Mouse (Mus musculus): Measurements from ENCODE around the gene Drc3. TPM values are rescaled to one million over a fixed set of nuclear protein-coding genes. Genes with fewer than 3 reads are reported as not detected.

The Drc3 gene
- polyA plus RNA-seq, 1 experiment from 2014 or later: 1.9 TPM

DNA sequence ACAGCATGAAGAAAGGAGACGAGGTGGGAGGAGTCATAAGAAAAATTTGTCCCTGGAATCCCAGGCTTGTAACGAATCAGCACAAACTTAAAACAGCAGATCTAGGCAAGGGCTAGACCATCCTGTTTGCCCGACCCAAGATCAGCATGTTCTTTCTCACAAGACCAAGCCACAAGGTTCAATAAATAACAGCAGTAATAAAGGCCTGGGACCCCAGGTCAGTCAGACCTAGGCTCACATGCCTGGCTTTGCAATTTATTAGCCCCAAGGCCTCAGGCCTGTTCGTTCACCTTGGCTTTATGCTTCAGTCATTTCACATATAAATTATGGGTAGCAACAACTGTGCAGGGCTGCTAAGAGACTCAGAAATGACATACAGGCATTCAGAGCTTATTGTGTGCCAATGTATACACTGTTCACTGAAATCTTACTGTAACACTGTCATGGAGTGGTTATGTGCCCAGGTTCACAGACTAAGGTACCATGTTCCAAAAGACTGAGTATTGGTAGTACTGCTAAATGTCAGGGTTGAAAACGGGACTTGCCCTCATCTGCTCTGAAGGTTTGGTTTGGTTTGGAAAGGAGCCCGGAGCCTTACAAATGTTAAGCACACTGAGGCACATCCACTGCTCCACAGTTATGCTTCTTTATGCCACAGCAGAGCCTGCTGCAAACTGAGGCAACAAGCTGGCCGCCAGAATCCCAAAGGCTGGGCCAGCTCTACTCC, 35.6 kb upstream of the Drc3 start:
- Histone ChIP-seq H3K4me3 (replicated peaks) (no peak overlapping the region), H3K27ac (no peak overlapping the region), H3K4me1 (replicated peaks) (peaks cover 42% of the 10 kb centered on the region), H3K9ac (no peak overlapping the region), H3K36me3 (no peaks in the 10 kb centered on the region), H3K27me3 (replicated peaks) (no peaks in the 10 kb centered on the region), H3K9me3 (no peaks in the 10 kb centered on the region), H3K4me2 (replicated peaks) (no peak overlapping the region)
- no peak for ATAC-seq
- 64% methylated on average over 7 of the region's 7 CpGs for WGBS

DNA sequence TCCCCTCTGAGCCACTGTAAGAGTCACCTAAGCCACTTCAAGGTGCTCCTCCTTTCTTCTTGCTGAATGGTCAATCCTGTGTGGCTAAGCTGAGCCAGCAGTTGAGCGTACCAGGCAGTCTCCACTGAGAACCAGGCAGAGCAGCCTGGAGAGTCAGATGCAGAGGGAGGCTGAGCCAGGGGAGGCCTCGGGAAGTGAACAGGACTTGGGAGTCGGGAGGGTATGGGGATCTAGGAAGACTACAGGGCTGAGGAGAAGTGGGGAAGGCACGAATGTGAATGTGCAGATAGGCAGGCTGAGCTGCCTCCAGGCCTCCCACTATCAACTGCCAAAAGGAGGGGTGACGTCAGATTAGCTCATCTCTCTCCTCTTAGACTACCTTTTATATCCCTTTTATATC, 34.4 kb upstream of the Drc3 start:
- no peaks in the 10 kb centered on the region for H3K9me3 ChIP-seq
- no peak for ATAC-seq
- no peak overlapping the region for H3K4me3 ChIP-seq (replicated peaks)
- H3K4me1 ChIP-seq (replicated peaks): peaks cover 39% of the 10 kb centered on the region
- 60% methylated on average over 5 of the region's 5 CpGs for WGBS
- no peaks in the 10 kb centered on the region for H3K27me3 ChIP-seq (replicated peaks)
- H3K4me2 ChIP-seq (replicated peaks): no peak overlapping the region
- no peak overlapping the region for H3K9ac ChIP-seq
- H3K36me3 ChIP-seq: no peaks in the 10 kb centered on the region
- no peak overlapping the region for H3K27ac ChIP-seq

DNA sequence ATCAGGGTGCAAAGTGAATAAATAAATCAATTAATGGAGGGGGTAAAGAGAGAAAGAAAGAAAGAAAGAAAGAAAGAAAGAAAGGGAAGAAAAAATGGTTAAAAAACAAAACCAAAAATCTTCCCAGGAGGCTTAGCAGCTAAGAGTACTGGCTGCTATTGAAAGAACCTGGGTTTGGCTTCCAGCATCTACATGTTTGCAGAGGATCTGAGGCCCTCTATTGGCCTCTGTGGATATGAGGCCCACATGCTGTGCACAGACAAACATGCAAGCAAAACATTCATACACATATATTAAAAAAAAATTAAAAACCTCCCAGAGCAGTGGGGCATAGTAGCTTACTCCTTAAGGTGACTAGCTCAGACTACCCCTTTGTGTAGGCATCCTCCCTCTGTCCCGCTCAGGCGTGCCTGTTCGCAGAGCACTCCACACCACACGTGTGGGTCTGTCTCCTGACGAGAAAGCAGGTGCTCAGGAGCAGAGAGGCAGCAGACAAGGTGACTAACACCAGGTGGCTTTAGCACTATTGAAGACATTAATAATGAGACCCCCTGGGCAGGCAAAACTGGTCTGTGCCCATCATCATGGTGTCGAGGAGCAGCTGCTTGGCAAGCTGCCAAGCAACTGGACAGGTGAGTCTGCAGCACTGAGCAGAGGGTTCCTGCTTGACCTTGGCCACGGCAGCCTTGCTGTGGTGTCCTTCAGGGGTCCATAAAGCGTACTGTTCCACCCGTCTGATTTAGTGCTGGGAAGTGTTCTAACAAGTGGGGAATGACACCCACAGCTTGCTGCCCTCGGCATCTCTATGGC, 33.7 kb upstream of the Drc3 start:
- Histone ChIP-seq H3K9ac (no peak overlapping the region), H3K4me2 (replicated peaks) (no peak overlapping the region), H3K4me1 (replicated peaks) (peaks cover 39% of the 10 kb centered on the region), H3K27ac (0 out of 2 replicates have a peak overlapping the region, but pooled peaks have one; percentile 71), H3K9me3 (no peaks in the 10 kb centered on the region), H3K27me3 (replicated peaks) (no peaks in the 10 kb centered on the region), H3K4me3 (replicated peaks) (no peak overlapping the region), H3K36me3 (no peaks in the 10 kb centered on the region)
- WGBS: 55% methylated on average over 10 of the region's 10 CpGs
- ATAC-seq: peak; percentile 50

DNA sequence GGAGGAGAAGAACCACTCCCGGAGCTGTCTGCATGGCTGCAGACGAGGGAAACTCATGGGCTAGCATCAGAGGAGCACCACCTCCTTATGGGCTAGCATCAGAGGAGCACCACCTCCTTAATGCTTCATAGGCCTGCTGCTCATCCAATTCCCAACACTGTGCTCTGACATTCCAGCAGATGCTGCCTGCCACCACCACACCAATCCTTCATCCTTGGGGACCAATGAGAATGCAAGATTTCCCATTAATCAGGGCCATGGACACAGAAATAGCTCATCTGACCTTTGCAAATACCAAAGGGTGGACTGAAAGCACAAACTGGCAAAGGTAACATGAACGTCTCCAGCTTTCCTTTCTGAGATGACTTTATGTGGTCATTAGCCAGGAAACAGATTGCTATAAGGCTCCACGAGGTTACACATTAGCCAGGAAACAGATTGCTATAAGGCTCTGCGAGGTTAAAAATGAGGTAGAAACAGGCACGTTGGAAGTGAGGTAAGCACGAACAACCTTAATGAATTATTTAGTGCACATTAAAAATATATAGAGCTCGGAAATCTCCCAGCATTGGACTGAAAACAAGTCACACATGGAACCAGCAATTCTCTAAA, 32.6 kb upstream of the Drc3 start:
- peaks cover 42% of the 10 kb centered on the region for H3K4me1 ChIP-seq (replicated peaks)
- no peaks in the 10 kb centered on the region for H3K36me3 ChIP-seq
- H3K27ac ChIP-seq: peak overlapping the region; percentile 71
- no peak overlapping the region for H3K9ac ChIP-seq
- ATAC-seq: peak; percentile 54
- peak overlapping the region; percentile 17; the same call in 1 of the 2 replicates for H3K4me2 ChIP-seq (replicated peaks)
- no peak overlapping the region for H3K4me3 ChIP-seq (replicated peaks)
- WGBS: 44% methylated on average over 8 of the region's 8 CpGs
- H3K27me3 ChIP-seq (replicated peaks): no peaks in the 10 kb centered on the region
- no peaks in the 10 kb centered on the region for H3K9me3 ChIP-seq

DNA sequence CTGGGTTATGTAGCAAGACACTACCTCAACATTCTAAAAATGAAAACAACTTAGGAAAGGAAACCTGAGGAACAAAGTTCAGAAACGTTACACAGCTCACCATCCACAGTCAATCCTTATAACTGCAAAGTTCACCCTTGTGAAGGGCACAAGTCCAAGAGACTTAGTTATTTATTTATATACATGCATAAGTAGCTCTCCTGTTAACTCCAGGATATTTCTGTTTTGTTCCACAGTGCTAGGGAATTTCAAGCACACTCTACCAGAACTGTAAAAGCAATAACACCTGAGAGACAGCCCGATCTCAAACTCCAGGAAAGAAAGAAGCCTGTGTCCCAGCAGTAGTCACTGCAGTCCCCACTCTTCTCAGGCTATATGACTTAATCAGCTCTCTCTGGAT, 31.7 kb upstream of the Drc3 start:
- no peaks in the 10 kb centered on the region for H3K9me3 ChIP-seq
- WGBS: 47% methylated on average over 2 of the region's 2 CpGs
- no peak overlapping the region for H3K9ac ChIP-seq
- H3K36me3 ChIP-seq: no peaks in the 10 kb centered on the region
- peaks cover 38% of the 10 kb centered on the region for H3K4me1 ChIP-seq (replicated peaks)
- H3K27ac ChIP-seq: peak overlapping the region; percentile 71
- no peak overlapping the region for H3K4me3 ChIP-seq (replicated peaks)
- no peak overlapping the region for H3K4me2 ChIP-seq (replicated peaks)
- 0 out of 2 replicates have a peak, but pooled peaks have one; percentile 37 for ATAC-seq
- H3K27me3 ChIP-seq (replicated peaks): no peaks in the 10 kb centered on the region

DNA sequence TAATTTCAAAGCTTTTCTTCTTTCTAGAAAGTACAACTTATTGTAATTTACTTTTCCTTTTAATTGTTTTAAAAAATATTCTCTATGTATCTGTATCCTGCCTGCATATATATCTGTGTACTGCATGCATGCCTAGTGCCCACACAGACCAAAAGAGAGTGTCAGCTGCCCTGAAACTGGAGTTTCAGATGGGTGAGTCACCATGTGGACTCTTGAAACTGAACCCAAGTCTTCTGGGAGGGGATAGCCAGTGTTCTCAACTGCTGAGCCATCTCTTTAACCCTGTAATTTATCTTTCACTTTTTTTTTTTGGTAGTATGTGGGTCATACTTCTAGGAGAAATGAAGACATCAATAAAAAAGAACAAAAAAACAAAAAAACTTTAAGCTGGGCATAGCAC, 29.4 kb upstream of the Drc3 start:
- Histone ChIP-seq H3K27ac (no peak overlapping the region), H3K4me1 (replicated peaks) (peaks cover 23% of the 10 kb centered on the region), H3K27me3 (replicated peaks) (no peaks in the 10 kb centered on the region), H3K4me3 (replicated peaks) (no peak overlapping the region), H3K36me3 (no peaks in the 10 kb centered on the region), H3K4me2 (replicated peaks) (no peak overlapping the region), H3K9ac (no peak overlapping the region), H3K9me3 (no peaks in the 10 kb centered on the region)
- ATAC-seq: no peak

DNA sequence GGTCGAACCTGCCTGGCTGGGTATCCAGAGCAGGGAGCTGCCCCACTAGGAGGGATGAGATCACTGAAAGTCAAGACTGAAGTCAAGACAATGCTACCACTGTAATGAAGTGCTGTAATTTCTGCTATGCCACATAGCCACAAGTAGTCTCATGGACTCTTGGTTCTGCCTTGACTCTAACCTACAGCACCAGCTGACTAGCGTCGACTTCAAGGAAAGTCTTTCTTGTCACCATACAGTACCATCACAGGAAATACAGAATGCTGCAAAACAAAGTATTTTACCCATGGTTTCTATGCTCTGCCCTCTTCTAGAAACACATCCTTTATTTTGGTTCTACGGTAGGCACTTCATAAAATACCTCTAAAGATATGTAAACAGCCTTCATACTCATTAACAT, 22.6 kb upstream of the Drc3 start:
- Histone ChIP-seq H3K36me3 (no peaks in the 10 kb centered on the region), H3K4me1 (replicated peaks) (no peaks in the 10 kb centered on the region), H3K9ac (no peak overlapping the region), H3K4me3 (replicated peaks) (no peak overlapping the region), H3K9me3 (no peaks in the 10 kb centered on the region), H3K27ac (no peak overlapping the region), H3K27me3 (replicated peaks) (no peaks in the 10 kb centered on the region), H3K4me2 (replicated peaks) (no peak overlapping the region)
- 73% methylated on average over 4 of the region's 4 CpGs for WGBS
- no peak for ATAC-seq

DNA sequence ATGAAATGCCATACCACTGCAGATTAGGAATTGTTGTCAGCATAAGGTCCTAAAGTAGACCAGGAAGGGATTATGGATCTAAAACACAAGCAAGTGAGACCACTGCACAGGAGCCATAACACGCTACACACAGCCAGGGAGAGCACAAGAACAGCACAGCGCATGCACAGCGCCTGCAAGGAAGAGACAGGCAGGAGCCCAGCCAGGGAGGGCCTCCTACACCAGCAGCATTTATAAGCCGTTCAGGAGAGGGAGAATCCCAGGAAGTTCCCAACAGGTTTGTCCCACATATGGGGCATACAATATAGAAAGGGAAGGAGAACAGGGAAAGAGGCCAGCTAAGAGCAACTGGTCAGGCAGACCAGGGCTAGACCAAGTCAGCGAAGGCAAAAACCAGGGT, 19.7 kb upstream of the Drc3 start:
- no peaks in the 10 kb centered on the region for H3K36me3 ChIP-seq
- no peak overlapping the region for H3K4me2 ChIP-seq (replicated peaks)
- H3K27me3 ChIP-seq (replicated peaks): no peaks in the 10 kb centered on the region
- 0 out of 2 replicates have a peak, but pooled peaks cover 3% of the 10 kb centered on the region for H3K4me1 ChIP-seq (replicated peaks)
- H3K27ac ChIP-seq: no peak overlapping the region
- no peak overlapping the region for H3K9ac ChIP-seq
- no peak; the same call in 1 of the 2 replicates for ATAC-seq
- WGBS: 79% methylated on average over 5 of the region's 5 CpGs
- no peak overlapping the region for H3K4me3 ChIP-seq (replicated peaks)
- no peaks in the 10 kb centered on the region for H3K9me3 ChIP-seq

DNA sequence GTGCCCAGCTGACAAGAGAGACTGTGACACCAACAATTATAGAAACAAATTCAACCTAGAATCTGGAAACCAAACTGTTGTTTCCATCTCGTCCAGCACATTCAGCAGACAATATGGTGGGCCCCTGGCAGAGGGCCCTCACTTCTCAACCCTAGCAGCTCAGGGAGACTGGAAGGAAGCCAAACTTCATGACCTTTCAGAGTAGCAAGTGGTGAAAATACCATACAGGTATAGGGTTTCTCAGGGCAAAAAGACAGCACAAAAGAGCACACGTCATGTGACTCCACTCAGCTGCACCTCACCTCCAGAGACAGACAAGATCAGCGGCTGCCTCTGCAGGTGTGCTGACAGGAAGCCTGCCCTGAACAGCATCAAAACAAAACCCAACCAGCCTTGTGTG, 19.0 kb upstream of the Drc3 start:
- Histone ChIP-seq H3K9me3 (no peaks in the 10 kb centered on the region), H3K4me3 (replicated peaks) (no peak overlapping the region), H3K36me3 (no peaks in the 10 kb centered on the region), H3K27me3 (replicated peaks) (no peaks in the 10 kb centered on the region), H3K27ac (no peak overlapping the region), H3K9ac (no peak overlapping the region), H3K4me2 (replicated peaks) (no peak overlapping the region), H3K4me1 (replicated peaks) (0 out of 2 replicates have a peak, but pooled peaks cover 3% of the 10 kb centered on the region)
- WGBS: 74% methylated on average over 3 of the region's 3 CpGs
- ATAC-seq: no peak

DNA sequence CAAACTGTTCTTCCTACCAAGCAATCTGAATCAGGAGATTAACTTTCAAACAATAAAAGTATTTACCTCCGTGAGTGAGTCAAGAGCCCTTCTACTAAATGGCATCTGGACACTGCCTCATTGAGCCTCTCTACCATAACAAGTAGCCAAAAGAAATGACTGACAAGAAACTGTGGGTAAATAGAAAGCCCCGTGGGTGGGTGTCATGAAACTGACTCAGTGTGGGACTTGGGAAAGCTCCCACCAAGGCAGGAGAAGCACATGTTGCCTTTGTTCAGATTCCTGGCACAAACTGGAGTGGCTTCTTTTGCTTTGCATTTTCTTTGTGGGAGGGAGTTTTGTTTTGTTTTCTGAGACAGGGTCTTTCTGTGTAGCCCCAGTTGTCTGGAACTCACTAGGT, 17.4 kb upstream of the Drc3 start:
- Histone ChIP-seq H3K27ac (no peak overlapping the region), H3K9ac (no peak overlapping the region), H3K36me3 (no peaks in the 10 kb centered on the region), H3K9me3 (no peaks in the 10 kb centered on the region), H3K4me2 (replicated peaks) (no peak overlapping the region), H3K27me3 (replicated peaks) (no peaks in the 10 kb centered on the region), H3K4me1 (replicated peaks) (0 out of 2 replicates have a peak, but pooled peaks cover 3% of the 10 kb centered on the region), H3K4me3 (replicated peaks) (no peak overlapping the region)
- 81% methylated on average over 2 of the region's 2 CpGs for WGBS
- no peak for ATAC-seq

DNA sequence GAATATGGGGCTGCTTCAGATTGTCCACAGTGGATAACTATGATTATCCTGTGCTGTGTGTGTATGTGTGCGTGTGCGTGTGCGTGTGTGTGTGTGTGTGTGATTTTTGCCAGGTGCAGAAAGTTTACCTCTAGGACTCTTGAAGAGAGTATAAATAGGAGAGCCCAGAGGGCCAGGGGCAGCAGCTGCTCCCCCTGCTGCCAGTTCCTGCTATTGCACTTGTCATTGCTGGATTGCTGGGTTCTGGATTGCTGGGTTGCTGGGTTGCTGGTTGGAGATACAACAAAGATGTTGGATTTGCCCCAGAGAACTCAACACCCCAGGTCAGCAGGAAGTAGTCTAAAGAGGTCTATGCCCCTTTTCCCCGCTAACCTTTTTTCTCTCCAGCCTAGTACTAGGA, 14.8 kb upstream of the Drc3 start:
- Histone ChIP-seq H3K9ac (no peak overlapping the region), H3K27me3 (replicated peaks) (no peaks in the 10 kb centered on the region), H3K4me2 (replicated peaks) (no peak overlapping the region), H3K4me3 (replicated peaks) (no peak overlapping the region), H3K4me1 (replicated peaks) (0 out of 2 replicates have a peak, but pooled peaks cover 3% of the 10 kb centered on the region), H3K36me3 (no peaks in the 10 kb centered on the region), H3K27ac (no peak overlapping the region), H3K9me3 (no peaks in the 10 kb centered on the region)
- 70% methylated on average over 4 of the region's 4 CpGs for WGBS
- no peak for ATAC-seq

DNA sequence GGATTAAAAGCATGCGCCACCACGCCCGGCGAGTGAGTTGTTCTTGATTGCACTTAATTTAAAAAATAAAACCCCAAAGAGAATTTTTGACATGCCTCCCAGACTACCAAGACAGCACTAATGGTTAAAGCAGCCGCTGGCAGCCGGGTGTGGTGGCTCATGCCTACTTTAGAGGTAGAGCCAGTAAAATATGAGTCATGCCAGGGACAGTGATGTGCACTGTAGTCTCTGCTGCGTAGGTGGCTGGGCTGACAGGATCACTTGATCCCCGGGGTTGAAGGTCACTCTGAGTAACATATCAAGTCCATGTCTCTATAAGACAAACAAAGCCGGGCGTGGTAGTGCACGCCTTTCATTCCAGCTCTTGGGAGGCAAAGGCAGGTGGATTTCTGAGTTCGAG, 13.8 kb upstream of the Drc3 start:
- no peak overlapping the region for H3K4me3 ChIP-seq (replicated peaks)
- H3K27me3 ChIP-seq (replicated peaks): no peaks in the 10 kb centered on the region
- no peak overlapping the region for H3K27ac ChIP-seq
- H3K36me3 ChIP-seq: no peaks in the 10 kb centered on the region
- no peak overlapping the region for H3K9ac ChIP-seq
- no peak overlapping the region for H3K4me2 ChIP-seq (replicated peaks)
- H3K9me3 ChIP-seq: no peaks in the 10 kb centered on the region
- 0 out of 2 replicates have a peak, but pooled peaks cover 3% of the 10 kb centered on the region for H3K4me1 ChIP-seq (replicated peaks)
- ATAC-seq: peak; percentile 93
- 75% methylated on average over 12 of the region's 12 CpGs for WGBS

Data from intestine, embryonic 15.5 days (tissue).